15 mouse cellular contexts compared by ENCODE assay signal in genomic region chr6:78553008-78553698, GRCm38 (mm10).
A peak's percentile ranks its signal among the peaks of the same experiment; 100 is the strongest.
DNase-seq lines count a peak whose midpoint lies in the region; ATAC-seq lines count a peak whose summit lies in the region.
"Had no signal": no experiment of that assay in that cellular context is flagged by ENCODE, and none has a peak within 500 bp of the region (broad histone marks: within the 10 kb centered on the region; RNA-seq: fewer than 3 reads in every experiment).

No protein-coding gene starts in this region.

- H3K4me1 ChIP-seq in kidney, embryonic 15.5 days = peaks cover 13% of the 10 kb centered on the region
- H3K4me1 ChIP-seq: liver, embryonic 12.5 days; lung, embryonic 15.5 days had no signal

- WGBS in kidney, embryonic 15.5 days = 33% methylated on average over 11 of the region's 11 CpGs

- H3K9me3 ChIP-seq in kidney, embryonic 15.5 days (replicated peaks) = no peaks in the 10 kb centered on the region
- H3K9me3 ChIP-seq: limb, embryonic 10.5 days; liver, embryonic 12.5 days; lung, embryonic 15.5 days had no signal

- no peaks in the 10 kb centered on the region for H3K36me3 ChIP-seq in kidney, embryonic 15.5 days
- H3K36me3 ChIP-seq: limb, embryonic 10.5 days; liver, embryonic 12.5 days; lung, embryonic 15.5 days had no signal

- no peak overlapping the region for H3K4me3 ChIP-seq in kidney, embryonic 15.5 days (replicated peaks)
- H3K4me3 ChIP-seq: limb, embryonic 10.5 days; liver, embryonic 12.5 days; lung, embryonic 15.5 days had no signal

- no peaks in the 10 kb centered on the region for H3K27me3 ChIP-seq in kidney, embryonic 15.5 days
- H3K27me3 ChIP-seq: liver, embryonic 12.5 days; lung, embryonic 15.5 days had no signal

- peak; percentile 55; the same call in 1 of the 2 replicates for ATAC-seq in kidney, embryonic 15.5 days (replicated peaks; ENCODE audit: low FRiP score)
- ATAC-seq: liver, embryonic 12.5 days had no signal

- H3K27ac ChIP-seq in kidney, embryonic 15.5 days = no peak overlapping the region
- H3K27ac ChIP-seq: limb, embryonic 10.5 days; liver, embryonic 12.5 days; lung, embryonic 15.5 days had no signal

- no peak overlapping the region for H3K9ac ChIP-seq in kidney, embryonic 15.5 days
- H3K9ac ChIP-seq: forebrain, postnatal 0 days; liver, embryonic 12.5 days; lung, embryonic 15.5 days had no signal

- DNase-seq in kidney, adult 9 months = no peak
- DNase-seq in brain, adult 2 months (ENCODE audit: low read depth, low spot score) = peak; percentile 39
- DNase-seq in layer of hippocampus, adult 11-12 months (ENCODE audit: low spot score) = peak; percentile 65
- peak; percentile 31 for DNase-seq in mesoderm, embryonic 11.5 days (ENCODE audit: low read depth, low spot score)
- no peak for DNase-seq in cerebellum, postnatal 25 days
- DNase-seq in frontal cortex, postnatal 14 days (ENCODE audit: low spot score in 2 of 2) = no peak
- no peak for DNase-seq in right cerebral cortex, adult 18-20 months
- DNase-seq: adrenal gland, adult 2 months; cerebellum, adult 9-11 months; forebrain, postnatal 0 days; heart, postnatal 14 days had no signal

- no peak overlapping the region for H3K4me2 ChIP-seq in kidney, embryonic 15.5 days
- H3K4me2 ChIP-seq: liver, embryonic 12.5 days; lung, embryonic 15.5 days had no signal

Comparison
In these comparisons a context has a peak if more than half of its experiments do, and no peak if none do; other contexts are left out.
1. DNase-seq: peak in brain, adult 2 months (single experiment), layer of hippocampus, adult 11-12 months (single experiment) and mesoderm, embryonic 11.5 days (single experiment); none in kidney, adult 9 months (single experiment), cerebellum, postnatal 25 days (0 of 2), frontal cortex, postnatal 14 days (0 of 2) and right cerebral cortex, adult 18-20 months (single experiment).